Mouse (Mus musculus): Measurements from ENCODE around the gene Olfr63. TPM values are rescaled to one million over a fixed set of nuclear protein-coding genes. Genes with fewer than 3 reads are reported as not detected.

Gene Olfr63
- under 1 TPM in 1 of 2 experiments, not detected in 1; 0.06 TPM for polyA plus RNA-seq (2017; shearing (Covaris generic))

GRCm38 (mm10) chr17:33264376-33264775, at the start of gene Olfr63:
Gene Olfr63 (plus strand): TSS chr17:33264676.

DNA sequence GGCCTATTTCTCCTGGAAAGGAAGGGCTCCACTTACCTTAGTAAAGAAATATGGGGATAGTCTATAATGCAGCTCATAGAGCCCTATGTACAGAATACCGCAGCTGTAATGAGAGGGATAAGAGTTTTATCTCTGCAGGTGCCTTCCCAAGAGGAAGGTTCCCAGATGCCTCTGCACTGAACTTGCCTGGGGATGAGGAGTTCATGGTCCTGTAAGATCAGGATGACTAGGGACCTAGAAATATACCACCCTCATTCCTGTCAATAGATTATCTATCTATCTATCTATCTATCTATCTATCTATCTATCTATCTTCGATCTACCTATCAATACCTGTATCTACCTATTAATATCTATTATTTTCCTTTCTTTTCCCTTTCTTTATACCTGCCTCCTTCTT, 42.9 kb upstream of the Olfr63 start, which contains the start of gene Olfr1564:
Olfr1564 (minus strand) TSS at position 101 of the 400 bp plus-strand sequence.

GRCm38 (mm10) chr17:33254530-33255318, 9.8 kb upstream of the Olfr63 start, which contains the start of gene Zfp955a:
Gene Zfp955a (minus strand): TSS chr17:33255145.

DNA sequence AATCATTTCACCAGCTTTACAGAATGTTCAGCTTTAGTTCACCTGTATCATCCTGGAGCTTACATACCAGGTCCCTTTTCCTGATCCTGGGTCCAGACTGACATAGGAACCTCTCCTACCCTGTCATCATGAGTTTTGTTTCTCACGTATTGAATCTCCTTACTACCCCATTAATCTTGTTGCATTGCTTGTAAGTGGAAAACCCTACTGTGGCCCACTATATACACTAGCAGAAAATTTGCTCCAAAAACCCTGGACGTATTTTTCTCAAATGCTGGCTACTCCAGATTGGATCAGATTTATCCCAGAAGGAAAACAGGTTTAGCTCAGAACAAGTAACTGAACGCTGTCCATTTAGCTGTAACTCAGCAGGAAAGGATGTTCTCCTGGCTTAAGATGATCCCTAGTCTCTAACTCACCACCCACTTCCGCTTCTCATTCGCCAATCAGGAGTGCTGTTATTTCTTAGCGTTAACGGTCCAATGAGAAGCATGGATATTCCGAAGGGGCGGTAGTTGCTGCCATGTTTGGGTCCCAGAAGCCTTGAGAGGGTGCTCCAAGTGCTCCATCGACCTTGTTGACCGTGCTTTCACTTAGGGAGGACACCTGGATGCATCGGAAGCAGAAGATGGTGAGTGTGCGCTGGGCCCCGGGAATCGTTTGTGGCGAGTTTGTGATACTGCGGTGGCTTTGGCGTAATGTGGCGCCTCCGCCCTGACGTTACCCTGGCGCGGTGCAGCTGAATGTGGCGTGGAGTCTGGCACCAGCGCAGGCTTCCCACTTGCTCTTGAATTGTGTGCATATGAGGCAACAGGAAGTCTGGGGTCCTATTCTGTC, 24.8 kb downstream of the Olfr63 start, which contains the start of gene Zfp955b:
Zfp955b (plus strand) TSS at position 506 of the 837 bp plus-strand sequence.

Other genes starting within 250 kb of the Olfr63 start
- gene Zfp763, start 231.3 kb upstream of the Olfr63 start, polyA plus RNA-seq (2017; shearing (Covaris generic)): 1 to 10 TPM; 4.9 to 6.6 TPM
- gene 4921501E09Rik, start 196.6 kb upstream of the Olfr63 start, polyA plus RNA-seq (2017; shearing (Covaris generic)): not detected
- 1 to 10 TPM; 4.3 to 7.2 TPM for gene Zfp563, start 175.4 kb upstream of the Olfr63 start, polyA plus RNA-seq (2017; shearing (Covaris generic))
- gene Morc2b, start 125.0 kb upstream of the Olfr63 start, polyA plus RNA-seq (2017; shearing (Covaris generic)): not detected
- under 1 TPM in 1 of 2 experiments, not detected in 1; 0.05 TPM for gene Olfr55, start 96.2 kb upstream of the Olfr63 start, polyA plus RNA-seq (2017; shearing (Covaris generic))
- not detected for gene Olfr239, start 73.4 kb upstream of the Olfr63 start, polyA plus RNA-seq (2017; shearing (Covaris generic))
- not detected for gene Olfr1564, start 43.0 kb upstream of the Olfr63 start, polyA plus RNA-seq (2017; shearing (Covaris generic))
- 10 to 100 TPM; 10.2 to 16.2 TPM for gene Zfp955a, start 9.5 kb upstream of the Olfr63 start, polyA plus RNA-seq (2017; shearing (Covaris generic))
- 10 to 100 TPM in 1 of 2 experiments, 1 to 10 TPM in 1; 8.2 to 11.0 TPM for gene Zfp955b, start 24.9 kb downstream of the Olfr63 start, polyA plus RNA-seq (2017; shearing (Covaris generic))
- gene Zfp81, start 94.2 kb downstream of the Olfr63 start, polyA plus RNA-seq (2017; shearing (Covaris generic)): 1 to 10 TPM; 4.7 to 9.3 TPM
- 1 to 10 TPM; 5.2 to 10.0 TPM for gene Zfp101, start 130.0 kb downstream of the Olfr63 start, polyA plus RNA-seq (2017; shearing (Covaris generic))
- not detected for gene Actl9, start 168.2 kb downstream of the Olfr63 start, polyA plus RNA-seq (2017; shearing (Covaris generic))